Comparison of ENCODE assay signal across 7 mouse cellular contexts in genomic region chr13:19365596-19365995, GRCm38 (mm10). TPM values are rescaled to one million over a fixed set of nuclear protein-coding genes. Genes with fewer than 3 reads are reported as not detected.
A peak's percentile ranks its signal among the peaks of the same experiment; 100 is the strongest.
DNase-seq lines count a peak whose midpoint lies in the region; ATAC-seq and TF ChIP-seq lines count a peak whose summit lies in the region.

No protein-coding gene starts in this region.

- peak; percentile 71 for TF ChIP-seq CTCF in E14TG2a.4 (conservative IDR thresholded peaks at IDR 0.05; ENCODE audit: low read length)
- TF ChIP-seq CTCF in lung, embryonic 14.5 days (IDR thresholded peaks at IDR 0.05; ENCODE audit: low read depth): peak; percentile 93

- no peaks in the 10 kb centered on the region for H3K9me3 ChIP-seq in E14TG2a.4 (ENCODE audit: low read length)
- no peaks in the 10 kb centered on the region for H3K9me3 ChIP-seq in lung, embryonic 14.5 days (ENCODE audit: low read depth, low read length)

- H3K4me1 ChIP-seq in E14TG2a.4 (replicated peaks; ENCODE audit: low read depth, low read length): 0 out of 2 replicates have a peak, but pooled peaks cover 2% of the 10 kb centered on the region
- H3K4me1 ChIP-seq in lung, embryonic 14.5 days (ENCODE audit: insufficient read depth): no peaks in the 10 kb centered on the region

- no peak overlapping the region for H3K4me3 ChIP-seq in E14TG2a.4 (replicated peaks; ENCODE audit: low read length)
- H3K4me3 ChIP-seq in lung, embryonic 14.5 days (ENCODE audit: low read depth, low read length): no peak overlapping the region

- H3K9ac ChIP-seq in lung, embryonic 14.5 days: no peak overlapping the region

- ATAC-seq in granulocyte monocyte progenitor cell, adult 5-6 weeks (replicated peaks; ENCODE audit: poor library complexity, severe bottlenecking): peak; percentile 84
- peak; percentile 54 for ATAC-seq in lung, embryonic 14.5 days (ENCODE audit: insufficient read depth)

- peaks cover 63% of the 10 kb centered on the region for H3K36me3 ChIP-seq in E14TG2a.4 (ENCODE audit: insufficient read depth, low read length)
- peaks cover 43% of the 10 kb centered on the region for H3K36me3 ChIP-seq in lung, embryonic 14.5 days (ENCODE audit: insufficient read depth)

- peak; percentile 42 for DNase-seq in T-cell, adult 2 months (ENCODE audit: low spot score)
- DNase-seq in cerebellum, postnatal 4 days (ENCODE audit: low spot score in 2 of 2): peak; percentile 47 to 72
- peak; percentile 70 to 81 for DNase-seq in kidney, postnatal 36 days
- DNase-seq in lung, embryonic 14.5 days: peak; percentile 91
- DNase-seq in retina, adult 2 months (ENCODE audit: low read depth, low spot score): peak; percentile 46

- no peak overlapping the region for H3K4me2 ChIP-seq in lung, embryonic 14.5 days

- H3K27me3 ChIP-seq in E14TG2a.4 (ENCODE audit: insufficient read depth, low read length): no peaks in the 10 kb centered on the region
- H3K27me3 ChIP-seq in lung, embryonic 14.5 days (ENCODE audit: insufficient read depth, low read length): no peaks in the 10 kb centered on the region

- H3K27ac ChIP-seq in lung, embryonic 14.5 days (ENCODE audit: low read depth): no peak overlapping the region

- WGBS in lung, embryonic 14.5 days: 23% methylated on average over 4 of the region's 4 CpGs

RNA-seq across cellular contexts. Expression of gene Stard3nl, which starts 30.0 kb away (rescaled TPM):
- 15.9 and 16.0 TPM in 2 replicates for total RNA-seq in granulocyte monocyte progenitor cell, adult 5-6 weeks (2014; fragmentation: Nextera tagmentation)
- total RNA-seq in granulocyte monocyte progenitor cell, adult 5-6 weeks (2017): 17.2 and 23.2 TPM in 2 replicates
- polyA plus RNA-seq in lung, embryonic 14.5 days (2014; fragmentation: Nextera tagmentation; extraction: Ambion mirVana): 93.6 and 102 TPM in 2 replicates
